Mouse (Mus musculus) urinary bladder, postnatal 10 days (tissue): ENCODE results near the gene Gadd45b.

Source experiments
- DNase-seq: peaks from one replicate; pipeline ENCODE4 v3.0.0; 2022; ENCODE audit warnings: low spot score

The Gadd45b gene

DNA sequence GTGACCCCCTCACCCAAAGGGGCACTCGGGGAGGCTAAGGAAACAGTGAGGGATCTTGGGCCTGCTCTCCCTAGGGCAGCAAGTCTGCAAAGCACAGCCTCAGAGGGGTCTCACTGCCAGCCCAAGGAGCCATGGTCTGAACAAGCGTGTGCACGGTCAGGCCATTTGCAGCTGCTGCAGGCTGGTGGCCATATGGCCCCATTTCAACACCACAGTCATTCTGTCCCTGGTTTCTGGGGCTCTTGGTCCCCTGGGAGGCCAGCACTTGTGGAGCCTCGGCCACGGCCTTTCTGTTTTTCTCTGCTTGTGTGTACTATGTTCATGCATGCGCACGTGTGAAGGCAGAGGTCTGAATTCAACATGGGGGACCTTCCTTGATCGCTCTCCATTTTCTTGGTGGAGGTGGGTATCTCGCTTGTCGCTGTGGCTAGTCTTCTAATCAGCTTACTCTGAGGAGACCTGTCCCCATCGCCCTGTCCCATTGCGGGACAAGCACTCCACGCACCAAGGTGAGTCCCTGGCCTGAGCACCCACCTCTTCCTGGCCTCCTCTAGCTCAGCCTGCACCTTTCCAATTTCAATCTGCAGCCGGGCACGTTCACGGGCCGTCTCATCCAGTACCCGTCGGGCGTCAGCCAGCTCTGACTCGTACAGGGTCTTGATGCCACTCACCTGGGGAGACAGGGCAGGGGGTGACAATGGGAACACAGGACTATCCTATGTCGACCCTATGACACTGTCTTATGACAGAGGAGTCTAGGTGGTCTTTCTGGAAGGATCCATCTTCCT lies 20.3 kb upstream of the Gadd45b start:
- no peak for DNase-seq

DNA sequence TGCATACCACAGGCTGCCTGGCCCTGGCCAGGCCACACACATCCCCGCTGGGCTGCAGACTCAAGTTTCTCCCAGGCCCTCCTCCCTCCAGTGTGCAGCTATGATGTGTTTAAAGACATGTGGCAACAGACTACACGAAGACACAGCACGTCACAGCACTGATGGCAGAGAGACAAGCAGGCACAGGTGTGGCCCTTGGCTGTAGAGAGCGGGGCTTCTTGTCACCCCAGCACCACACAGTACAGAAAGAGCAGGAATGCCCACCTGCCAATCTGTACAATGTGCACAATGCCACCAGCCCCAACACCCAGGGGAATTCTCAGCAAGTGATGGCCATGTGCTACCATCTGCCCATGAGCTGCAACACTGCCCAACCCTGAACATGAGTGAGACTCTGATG lies 18.5 kb upstream of the Gadd45b start:
- DNase-seq, result no peak

DNA sequence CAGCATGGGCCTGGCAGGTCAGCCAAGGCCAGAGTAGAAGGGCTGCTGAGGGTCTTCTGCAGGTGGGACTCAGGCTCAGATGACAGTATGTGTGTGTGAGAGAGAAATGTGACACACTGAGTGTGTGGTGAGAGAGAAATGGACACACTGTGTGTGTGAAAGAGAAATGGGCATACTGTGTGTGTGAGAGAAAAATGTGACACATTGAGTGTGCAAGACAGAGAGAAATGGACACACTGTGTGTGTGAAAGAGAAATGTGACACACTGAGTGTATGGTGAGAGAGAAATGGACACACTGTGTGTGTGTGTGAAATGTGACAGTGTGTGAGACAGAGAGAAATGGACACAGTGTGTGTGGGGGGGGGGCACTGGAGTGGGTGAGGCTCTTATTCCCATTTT lies 18.0 kb upstream of the Gadd45b start:
- no peak for DNase-seq

DNA sequence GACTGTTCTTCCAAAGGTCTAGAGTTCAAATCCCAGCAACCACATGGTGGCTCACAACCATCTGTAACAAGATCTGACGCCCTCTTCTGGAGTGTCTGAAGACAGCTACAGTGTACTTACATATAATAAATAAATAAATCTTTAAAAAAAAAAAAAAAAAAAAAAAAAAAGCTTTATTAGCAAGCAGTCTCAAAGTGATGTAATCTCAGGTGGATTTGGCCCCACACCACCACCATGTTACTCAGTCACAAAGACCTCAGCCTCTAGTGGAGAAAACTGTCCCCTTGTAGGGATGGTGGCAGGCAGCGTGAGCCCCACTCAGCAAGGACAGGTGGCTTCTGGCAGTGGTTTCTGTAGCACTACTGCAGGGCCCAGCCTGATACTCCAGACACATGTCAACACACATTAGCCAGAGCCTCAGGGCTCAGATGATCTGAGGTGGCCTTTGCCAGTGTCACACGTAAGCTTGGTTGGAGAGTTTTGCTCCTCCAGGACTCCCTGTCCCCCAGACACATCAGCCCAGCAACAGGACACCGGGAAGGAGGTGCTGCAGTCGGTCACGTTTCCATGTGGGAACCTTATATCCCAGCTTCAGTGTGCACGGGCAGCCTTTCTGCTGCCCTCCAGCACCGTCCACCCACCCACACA lies 16.4 kb upstream of the Gadd45b start:
- DNase-seq, result no peak

DNA sequence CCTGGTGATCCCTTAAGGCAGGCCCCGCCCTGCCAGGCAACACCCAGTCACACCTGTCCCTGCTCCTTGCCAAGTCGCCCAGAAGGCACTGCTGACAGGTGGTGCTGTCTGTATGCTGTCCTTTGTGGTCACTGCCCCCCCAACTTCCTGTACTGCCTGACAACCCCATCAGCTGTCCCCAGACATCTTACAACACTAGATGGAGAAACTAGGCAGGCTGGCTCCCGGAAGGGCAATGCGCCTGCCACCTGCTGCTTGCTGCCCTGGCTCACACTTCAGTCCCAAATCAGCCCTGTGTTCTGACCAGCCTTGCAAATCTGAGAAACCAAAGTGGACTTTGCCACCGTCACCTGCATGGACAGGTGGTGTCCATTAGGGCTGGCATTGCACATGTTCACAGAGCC lies 15.6 kb upstream of the Gadd45b start:
- DNase-seq, result no peak

DNA sequence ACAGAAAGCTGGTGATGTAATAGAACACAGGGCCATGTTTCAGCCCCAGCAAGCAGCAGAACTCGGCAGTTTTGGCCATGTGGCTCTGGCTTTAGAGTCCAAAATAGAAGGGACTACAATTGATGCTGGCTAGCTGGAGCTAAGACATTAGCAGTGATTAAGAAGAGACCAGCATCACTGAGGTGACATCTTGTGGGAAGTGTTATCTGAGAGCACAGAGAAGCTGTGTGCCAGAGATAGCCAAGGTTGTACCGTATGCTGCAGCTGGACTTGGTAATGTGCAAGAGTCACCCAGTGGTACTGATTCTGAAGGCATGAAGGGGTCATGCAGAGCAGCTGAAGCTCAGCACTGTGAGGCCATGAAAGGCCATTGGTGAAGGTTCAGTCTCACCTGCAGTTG lies 14.6 kb upstream of the Gadd45b start:
- DNase-seq, result no peak

DNA sequence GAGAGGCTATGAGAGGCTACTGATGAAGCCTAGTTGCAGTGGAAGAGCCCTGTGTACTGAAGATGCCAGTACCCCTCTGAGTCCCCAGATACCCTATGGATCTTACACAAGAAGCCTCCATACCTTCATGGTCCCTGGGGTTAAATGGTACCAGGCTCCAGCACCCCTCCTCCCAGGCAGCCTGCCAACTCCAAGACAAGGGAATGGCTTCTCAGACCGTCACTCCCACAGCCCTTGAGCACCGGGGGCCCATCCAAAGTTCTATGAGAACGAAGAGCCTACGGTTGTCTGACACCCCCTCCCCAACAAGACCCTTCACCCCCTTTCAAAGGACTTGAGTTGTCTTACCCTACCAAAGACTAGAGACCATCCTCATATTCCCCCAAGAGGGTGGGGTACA lies 14.1 kb upstream of the Gadd45b start:
- no peak for DNase-seq

DNA sequence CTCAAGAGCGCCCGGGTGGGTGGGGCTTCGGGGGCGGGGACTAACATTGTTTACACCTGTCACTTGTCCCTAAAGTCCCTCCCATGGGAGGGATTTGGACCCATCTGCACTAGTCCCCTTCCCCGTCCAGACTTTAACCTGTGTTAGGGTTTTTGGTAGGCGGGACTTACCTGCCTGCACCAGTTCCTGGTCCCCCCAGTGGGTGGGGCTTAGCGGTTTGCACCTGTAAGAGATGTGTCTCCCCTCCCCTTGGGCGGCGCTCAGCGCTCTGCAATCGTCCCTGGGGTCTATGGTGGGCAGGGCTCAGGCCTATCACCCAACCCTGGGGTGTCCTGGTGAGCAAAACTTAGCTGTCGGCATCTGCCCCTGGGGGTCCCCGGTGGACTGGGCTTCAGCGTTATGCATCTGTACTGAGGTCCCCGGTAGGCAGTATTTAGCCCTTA lies 12.5 kb upstream of the Gadd45b start:
- no peak for DNase-seq

DNA sequence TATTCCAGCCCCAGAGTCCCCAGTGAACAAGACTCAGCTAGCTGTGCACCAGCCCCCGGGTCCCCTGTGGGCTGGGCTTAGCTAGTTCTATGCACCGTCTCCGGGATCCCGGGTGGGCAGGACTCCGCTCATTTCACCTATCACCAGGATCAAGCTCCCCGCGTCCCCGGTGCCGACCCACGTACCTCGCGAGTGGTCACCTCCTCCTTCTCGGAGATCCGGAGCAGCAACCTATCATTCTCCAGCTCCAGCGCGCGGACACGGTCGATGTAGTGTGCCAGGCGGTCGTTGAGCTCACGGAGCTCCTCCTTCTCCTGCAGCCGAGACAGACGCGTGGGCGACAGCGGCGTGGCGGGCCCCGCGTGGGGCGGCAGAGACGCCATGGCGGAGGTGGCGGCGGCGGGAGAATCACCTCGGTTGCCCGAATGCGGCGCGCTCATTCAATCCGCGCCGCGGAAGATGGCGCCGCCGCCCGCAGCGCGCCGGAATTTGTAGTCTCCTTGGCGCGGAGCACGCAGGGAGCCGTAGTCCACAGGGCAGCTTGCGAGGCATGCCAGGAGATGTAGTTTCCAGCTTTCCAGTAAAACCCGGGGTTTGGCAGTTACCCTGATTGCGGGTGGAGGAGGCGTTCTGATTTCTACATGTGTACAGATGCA lies 12.0 kb upstream of the Gadd45b start, which contains the start of gene Lmnb2:
Gene Lmnb2, minus strand, starts transcription at position 467 of the 656 bp plus-strand sequence.
- no peak for DNase-seq

DNA sequence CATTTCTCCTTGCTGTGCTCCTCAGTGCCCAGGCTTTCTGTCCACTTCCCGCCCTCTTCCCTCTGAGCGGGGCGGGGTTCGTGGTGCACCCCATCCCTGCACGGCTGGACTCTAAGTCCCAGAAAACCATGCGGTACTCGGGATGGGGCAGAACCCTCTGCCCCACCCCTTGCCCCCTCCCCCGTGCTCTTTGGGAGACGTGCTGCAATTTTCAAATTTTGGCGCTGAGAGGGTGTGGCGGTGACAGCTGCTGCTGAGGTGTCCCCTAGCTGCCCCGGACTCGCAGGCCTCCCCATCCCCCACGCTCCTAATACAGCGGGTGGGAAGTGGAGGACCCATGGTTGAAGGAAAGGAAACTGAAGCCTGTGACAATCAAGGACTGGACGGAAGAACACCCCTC lies 8.0 kb upstream of the Gadd45b start:
- no peak for DNase-seq

DNA sequence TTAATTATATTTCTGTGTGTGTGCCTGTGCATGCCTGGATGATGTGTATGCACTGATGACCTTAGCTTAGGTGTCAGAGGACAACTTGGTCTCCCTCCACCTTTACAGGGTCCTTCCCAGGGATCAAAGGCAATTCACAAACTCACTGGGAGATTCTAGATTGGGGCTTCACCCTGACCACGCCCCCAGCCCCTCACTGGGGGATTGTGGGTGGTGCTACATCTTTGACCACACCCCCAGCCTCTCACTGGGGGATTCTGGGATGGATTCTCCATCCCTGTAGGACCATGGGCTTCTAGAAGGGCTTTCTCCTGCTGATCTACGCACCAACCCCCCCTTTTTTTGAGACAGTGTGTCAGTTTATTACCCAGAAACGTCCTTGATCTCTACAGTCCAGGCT lies 4.4 kb upstream of the Gadd45b start:
- DNase-seq, result no peak

DNA sequence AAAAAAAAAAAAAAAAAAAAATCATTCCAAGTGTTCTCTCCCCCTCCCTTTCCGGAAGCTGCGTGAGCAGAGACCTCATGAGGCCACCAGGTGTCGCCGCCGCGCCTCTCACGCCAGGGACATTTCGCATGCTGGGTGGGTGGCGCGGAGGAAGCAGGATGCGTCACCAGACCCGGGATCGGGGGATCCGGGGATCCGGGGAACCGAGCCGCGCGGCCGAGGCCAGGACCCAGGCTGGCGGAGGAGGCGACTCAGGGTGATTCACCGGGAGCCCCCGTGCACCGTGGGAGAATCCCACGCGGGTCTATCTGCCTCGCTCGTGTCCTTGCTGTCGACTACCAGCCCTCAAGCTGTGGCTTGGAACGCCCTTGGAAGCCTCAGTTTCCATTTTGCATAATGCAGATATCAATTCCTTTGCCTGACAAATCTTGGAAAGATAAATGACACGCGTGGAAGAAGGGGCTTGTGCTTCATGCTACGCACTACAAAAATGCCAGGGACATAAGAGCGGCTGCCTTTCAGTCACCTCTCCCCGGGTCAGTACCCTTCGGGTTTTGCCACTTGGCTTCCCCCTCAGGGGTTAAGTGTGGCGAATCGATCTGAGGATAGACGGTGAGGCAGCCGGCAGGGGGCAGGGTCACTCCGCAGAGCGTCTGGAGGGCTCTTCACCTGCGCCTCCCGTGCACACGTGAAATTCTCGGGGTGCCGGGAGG lies 1.1 kb upstream of the Gadd45b start:
- DNase-seq, result peak; percentile 71

DNA sequence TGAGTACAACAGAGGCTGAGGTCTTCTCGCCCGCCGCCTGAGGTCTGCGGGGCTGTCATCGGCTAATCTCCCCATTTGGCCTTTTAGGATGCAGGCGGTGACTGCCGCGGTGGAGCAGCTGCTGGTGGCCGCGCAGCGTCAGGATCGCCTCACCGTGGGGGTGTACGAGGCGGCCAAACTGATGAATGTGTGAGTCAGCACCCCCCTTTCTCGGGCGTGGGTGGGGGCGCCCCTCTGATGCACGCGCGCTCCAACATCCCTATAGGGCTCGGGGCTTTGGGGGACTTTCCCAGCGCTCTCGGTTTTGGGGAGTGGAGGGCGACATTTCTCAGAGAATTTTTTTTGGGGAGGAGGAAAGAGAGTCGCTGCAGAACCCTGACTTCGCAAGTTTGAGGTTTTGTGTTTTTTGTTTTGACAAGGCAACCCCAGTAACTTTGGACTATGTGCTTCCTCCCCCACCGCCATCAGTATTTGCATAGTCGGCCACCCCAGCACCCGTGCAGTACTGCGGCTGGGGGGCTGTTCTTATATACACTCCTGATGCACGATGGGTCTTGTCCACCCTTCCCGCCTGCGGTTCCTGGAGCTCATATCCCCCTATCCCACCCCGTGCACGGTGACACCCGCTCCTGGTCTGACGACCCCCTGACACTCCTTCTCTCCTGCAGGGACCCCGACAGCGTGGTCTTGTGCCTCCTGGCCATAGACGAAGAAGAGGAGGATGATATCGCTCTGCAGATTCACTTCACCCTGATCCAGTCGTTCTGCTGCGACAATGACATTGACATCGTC lies 684 bp downstream of the Gadd45b start:
- DNase-seq, result no peak

DNA sequence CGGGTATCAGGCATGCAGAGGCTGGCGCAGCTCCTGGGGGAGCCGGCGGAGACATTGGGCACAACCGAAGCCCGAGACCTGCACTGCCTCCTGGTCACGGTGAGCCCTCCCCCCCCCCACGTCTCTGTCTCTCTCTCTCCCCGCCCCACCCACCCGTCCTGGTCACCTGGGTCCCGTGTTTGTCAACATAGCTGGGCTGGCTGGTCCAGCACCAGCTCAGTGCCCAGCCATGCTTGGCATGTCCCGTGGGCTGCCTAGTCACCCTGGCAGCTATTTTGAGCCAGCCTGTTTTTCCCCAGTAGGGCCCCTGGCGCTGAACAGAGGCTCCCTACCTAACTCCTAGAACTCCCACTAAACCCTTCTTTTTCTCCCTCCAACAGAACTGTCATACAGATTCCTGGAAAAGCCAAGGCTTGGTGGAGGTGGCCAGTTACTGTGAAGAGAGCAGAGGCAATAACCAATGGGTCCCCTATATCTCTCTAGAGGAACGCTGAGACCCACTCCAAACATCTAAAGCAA lies 1.3 kb downstream of the Gadd45b start:
- DNase-seq, result no peak

DNA sequence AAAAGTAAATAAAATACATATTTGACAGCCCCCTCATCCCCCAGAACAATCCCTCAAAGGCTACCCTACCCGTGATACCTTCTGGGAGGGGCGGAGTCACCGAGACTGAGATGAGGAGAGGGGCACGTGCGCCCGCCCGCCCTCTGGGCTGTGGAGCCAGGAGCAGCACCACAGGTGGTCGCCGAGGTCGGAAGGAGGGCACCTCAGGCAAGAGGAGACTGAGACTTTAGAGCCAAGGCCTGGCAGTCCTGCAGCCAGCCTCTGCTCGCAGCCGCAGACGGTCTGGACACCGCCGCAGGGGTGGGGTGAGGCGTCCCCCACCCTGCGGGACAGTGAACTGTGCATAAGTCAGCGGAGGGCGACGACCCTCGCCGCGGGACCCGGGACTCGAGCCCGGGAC lies 1.8 kb downstream of the Gadd45b start:
- DNase-seq, result no peak

DNA sequence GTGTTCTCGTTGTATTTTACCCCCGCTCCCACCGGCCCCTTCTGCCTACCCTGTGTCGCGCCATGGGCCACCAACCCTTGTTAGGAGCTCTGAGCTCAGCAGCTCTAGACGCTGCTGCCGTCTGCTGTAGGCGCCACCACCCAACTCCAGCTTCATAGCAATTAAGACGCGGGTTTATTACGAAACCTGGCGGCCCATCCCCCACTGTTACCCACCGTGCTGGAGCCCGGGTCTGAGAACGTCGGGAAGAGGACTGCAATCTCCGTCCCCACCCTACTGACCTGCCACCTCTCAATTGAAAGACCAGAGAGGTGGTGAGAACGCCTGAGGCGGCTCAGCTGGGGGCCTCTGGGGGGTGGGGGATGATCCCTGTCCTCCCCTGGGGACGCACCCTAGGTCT lies 2.3 kb downstream of the Gadd45b start:
- no peak for DNase-seq

DNA sequence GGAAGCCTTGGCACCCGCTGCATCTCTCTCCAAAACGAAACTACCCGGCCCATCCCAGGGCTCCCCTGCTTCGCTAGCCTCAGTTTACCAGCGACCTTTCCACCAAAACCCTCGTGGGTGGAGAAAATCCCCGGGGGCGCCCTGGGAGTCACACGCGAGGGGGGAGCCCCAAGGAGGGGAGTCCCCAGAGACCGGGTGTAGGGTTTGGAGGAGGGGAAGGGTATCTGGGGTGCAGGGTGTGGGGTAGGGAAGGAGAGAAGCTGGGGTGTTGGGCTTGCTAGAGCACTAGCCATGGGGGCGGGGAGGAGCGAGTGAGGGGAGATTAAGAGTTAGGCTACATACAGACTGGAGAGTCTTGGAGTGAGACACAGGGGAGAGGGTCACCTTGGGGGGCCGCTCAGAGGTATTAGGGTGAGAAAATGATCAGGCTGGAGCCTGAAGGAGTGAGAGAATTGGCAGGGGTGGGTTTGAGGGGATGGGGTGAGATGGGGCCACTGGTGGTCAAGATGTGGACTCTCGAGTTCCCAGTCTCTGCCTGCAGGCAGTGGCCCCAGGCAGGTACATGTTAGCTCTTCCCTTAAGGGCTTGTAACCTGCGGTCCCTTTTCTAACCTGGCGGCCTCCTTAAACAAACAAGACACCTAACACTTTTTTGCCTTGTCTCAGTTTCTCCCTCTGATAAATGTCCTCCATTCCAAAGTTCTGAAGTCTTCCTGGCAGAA lies 3.0 kb downstream of the Gadd45b start:
- no peak for DNase-seq

DNA sequence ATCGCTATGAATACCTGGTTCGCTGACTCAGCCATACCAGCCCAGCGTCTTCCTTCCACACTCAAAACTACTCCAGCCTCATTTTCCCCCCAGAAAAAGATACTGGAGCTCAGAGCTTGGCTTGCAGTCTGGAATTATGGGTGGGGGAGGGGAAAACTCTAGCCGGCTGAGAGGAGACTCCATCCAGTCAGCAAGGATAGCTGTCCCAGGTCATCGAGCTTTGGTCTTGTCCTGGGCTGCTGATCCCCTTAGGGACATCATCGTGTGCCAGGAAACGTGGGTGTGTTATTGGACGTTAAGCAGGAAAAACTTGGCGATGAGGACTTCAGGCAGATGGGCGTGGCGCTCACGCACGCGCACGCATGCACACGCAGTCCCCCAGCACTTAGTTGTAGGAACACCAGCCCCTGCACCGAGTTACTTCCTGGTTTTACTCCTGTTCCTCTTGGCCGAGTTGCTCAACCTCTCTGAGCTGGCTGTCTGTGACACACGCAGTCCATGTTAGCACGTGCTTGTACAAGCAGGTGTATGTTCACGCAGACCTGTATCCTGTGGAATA lies 3.6 kb downstream of the Gadd45b start:
- DNase-seq, result no peak

DNA sequence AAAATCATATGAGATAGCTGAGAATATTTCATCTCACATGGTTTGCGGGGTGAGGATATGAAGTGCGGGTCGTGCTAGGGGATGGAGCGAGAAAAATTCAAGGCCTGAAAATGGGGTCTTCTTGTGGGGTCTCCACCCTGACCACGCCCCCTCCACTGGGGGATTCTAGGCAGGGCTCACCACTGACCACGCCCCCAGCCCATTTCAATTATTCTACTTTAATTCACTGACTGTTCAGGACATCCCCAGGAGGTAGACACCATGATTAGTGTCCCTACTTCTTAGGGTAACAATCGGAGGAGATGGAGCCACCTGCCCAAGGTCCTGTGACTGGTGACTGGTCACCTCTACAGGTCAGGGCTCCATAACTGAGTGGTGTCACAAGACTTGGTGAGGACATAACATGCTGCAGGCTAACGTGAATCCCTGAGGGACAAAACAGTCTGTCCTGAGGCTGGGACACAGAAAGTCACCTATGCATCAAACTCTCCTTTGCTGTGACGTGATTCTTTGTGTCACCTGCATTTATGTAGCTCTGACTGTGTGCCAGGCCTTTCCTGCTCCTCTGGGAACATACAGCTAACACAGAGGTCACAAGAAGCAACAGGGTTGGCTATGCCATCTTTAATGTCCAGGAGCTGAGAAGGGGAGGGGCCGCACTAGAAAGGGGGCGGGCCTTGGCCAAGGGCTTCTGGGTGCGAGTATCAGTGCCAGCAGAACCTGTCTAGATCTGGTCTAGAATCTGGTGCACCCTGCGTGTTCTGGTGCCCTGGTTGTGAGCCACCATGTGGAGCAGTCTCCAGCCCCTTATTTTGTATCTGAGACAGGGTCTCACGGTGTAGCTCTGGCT lies 4.5 kb downstream of the Gadd45b start:
- DNase-seq, result no peak

DNA sequence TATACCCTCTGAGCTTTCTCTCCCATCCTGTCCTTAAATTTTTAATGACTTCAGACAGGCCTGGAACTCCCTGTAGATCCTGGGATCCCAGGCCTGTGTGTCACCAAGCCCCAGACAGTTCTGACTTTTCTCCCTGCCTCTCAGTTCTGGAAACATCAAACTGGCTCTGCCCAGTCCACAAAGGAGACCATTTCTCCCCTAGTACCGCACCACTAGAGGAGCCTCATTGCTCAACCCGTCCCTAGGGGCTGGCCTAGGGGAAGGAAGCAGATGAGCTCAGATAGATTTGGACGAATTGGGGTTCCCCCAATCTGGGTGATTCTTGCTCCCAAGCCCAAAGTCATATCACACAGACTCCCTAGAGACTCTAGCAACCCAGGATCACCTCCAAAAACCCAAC lies 5.4 kb downstream of the Gadd45b start:
- DNase-seq, result no peak
